Mouse (Mus musculus) urinary bladder, postnatal 14 days (tissue): Measurements from ENCODE around the gene Neu3.

ENCODE experiments used
- DNase-seq: peaks from one replicate; pipeline ENCODE4 v3.0.0; 2021; ENCODE audit warnings: low spot score

Neu3 gene

GRCm38 (mm10) chr7:99794096-99794495 lies 34.1 kb downstream of the Neu3 start:
- no peak for DNase-seq

- no peak for DNase-seq
Observed at GRCm38 (mm10) chr7:99790816-99791215, 37.4 kb downstream of the Neu3 start.

DNA sequence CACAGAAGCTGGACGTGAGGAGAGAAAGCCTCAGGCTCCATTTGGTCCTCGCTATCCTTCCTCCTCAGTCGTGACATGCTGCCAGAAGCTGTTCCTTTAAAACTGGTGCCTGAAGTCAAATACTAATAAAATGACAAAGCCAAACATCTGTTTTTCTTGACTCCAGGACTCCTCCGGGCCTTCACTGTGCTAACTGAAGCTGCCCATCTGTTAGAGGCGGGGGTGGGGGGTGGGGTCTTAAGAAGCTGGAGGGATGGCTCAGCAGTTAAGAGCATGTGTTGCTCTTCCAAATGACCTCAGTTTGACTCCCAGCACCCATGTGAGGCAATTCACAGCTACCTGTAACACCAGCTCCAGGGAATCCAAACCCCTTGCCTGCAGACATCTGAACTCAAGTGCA lies 39.7 kb downstream of the Neu3 start:
- DNase-seq, result no peak

DNA sequence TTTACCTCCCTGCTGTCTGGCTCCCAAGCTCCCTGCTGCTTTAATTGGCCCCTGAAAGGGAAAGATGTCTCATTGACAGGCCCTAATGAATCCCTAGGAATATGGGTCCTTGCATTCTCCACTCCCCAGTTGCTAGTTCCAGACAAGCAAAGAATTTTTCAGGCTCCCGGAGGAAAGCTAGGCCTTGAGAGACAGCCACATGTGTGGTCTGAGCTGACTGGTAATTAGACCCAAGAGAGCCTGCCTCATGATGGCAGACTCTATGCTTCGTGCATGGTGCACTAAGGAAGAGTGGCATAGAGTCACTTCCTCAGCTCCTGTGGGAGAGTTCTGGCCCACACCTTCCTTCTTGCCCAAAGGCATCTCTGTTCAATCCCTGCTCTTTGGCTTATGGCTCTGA lies 40.3 kb downstream of the Neu3 start:
- no peak for DNase-seq

- no peak for DNase-seq
Observed at GRCm38 (mm10) chr7:99786774-99787173, 41.4 kb downstream of the Neu3 start.

- no peak for DNase-seq
Observed at GRCm38 (mm10) chr7:99785553-99785952, 42.7 kb downstream of the Neu3 start.

- DNase-seq, result no peak
Observed at GRCm38 (mm10) chr7:99783421-99783820, 44.8 kb downstream of the Neu3 start.

- no peak for DNase-seq
Observed at GRCm38 (mm10) chr7:99781916-99782315, 46.3 kb downstream of the Neu3 start.

GRCm38 (mm10) chr7:99781385-99781784 lies 46.8 kb downstream of the Neu3 start:
- no peak for DNase-seq

DNA sequence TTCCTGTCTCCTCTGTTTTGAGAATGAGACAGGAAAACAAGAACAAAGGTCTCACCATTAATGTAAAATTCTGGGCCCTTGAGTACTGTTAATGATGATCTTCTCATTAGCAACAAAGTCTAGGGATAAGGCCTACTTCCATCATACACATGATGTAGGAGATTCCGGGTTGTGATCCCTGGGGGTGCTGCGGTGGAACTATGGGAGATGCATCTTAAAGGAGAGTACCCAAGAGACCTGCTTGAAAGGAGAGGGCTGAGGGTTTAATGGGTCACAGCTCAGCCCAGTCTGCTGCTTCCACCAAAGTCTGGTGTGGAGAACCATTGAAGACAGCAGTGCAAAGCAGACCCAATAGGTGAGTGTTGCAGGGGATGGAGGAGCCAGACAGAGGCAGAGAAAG lies 65.0 kb downstream of the Neu3 start, which contains the start of gene Olfr521:
Gene Olfr521, plus strand, starts transcription at position 301 of the 400 bp plus-strand sequence.
- no peak for DNase-seq
